Mouse (Mus musculus) ES-Bruce4 (cell line): Measurements from ENCODE around the gene Pck2. TPM values are rescaled to one million over a fixed set of nuclear protein-coding genes. Genes with fewer than 3 reads are reported as not detected.

Source experiments
- H3K27ac ChIP-seq: 2 replicates; pipeline ENCODE4 v1.5.1; 2012; ENCODE audit warnings: low read length, inconsistent platforms; ENCODE audit not compliant: insufficient read depth
- H3K27me3 ChIP-seq: 2 replicates; pipeline ENCODE4 v1.6.1; 2012; ENCODE audit warnings: mild to moderate bottlenecking, low read length, inconsistent platforms; ENCODE audit not compliant: control insufficient read depth, poor library complexity, insufficient read depth, severe bottlenecking
- H3K36me3 ChIP-seq: 2 replicates; pipeline ENCODE4 v1.6.1; 2012; ENCODE audit warnings: inconsistent platforms, mild to moderate bottlenecking, low read length, moderate library complexity; ENCODE audit not compliant: control insufficient read depth, poor library complexity, insufficient read depth, severe bottlenecking
- H3K4me1 ChIP-seq: one replicate; pipeline ENCODE4 v1.8.1; 2011; ENCODE audit warnings: low read length; ENCODE audit not compliant: control insufficient read depth, insufficient read depth
- H3K4me3 ChIP-seq: 2 replicates; pipeline ENCODE4 v1.5.1; 2011; ENCODE audit warnings: low read depth, mild to moderate bottlenecking, low read length
- H3K9ac ChIP-seq: 2 replicates; pipeline ENCODE4 v1.6.1; 2012; ENCODE audit warnings: low read depth, mild to moderate bottlenecking, inconsistent platforms; ENCODE audit not compliant: poor library complexity, severe bottlenecking
- H3K9me3 ChIP-seq: replicated peaks from 2 replicates; pipeline ENCODE4 v1.6.1; 2012; ENCODE audit warnings: mild to moderate bottlenecking, low read length, inconsistent platforms; ENCODE audit not compliant: control insufficient read depth, poor library complexity, insufficient read depth, severe bottlenecking
- CTCF ChIP-seq: IDR thresholded peaks from one replicate; pipeline ENCODE4 v1.8.1; 2011; ENCODE audit warnings: low read depth, low read length
- EP300 ChIP-seq: IDR thresholded peaks from 2 replicates; pipeline ENCODE4 v1.6.1; 2011; ENCODE audit warnings: low read depth, low read length; ENCODE audit not compliant: insufficient read depth
- POLR2A ChIP-seq: IDR thresholded peaks from one replicate; pipeline ENCODE4 v1.8.1; 2011; ENCODE audit warnings: low read length; ENCODE audit not compliant: insufficient read depth
- polyA plus RNA-seq: library from polyadenylated mRNA; stranded (reverse); fragments of >200 nt; gene quantifications from 2 replicates; pipeline ENCODE4 v1.2.4, GENCODE M21; 2011; ENCODE audit warnings: low read depth; ENCODE audit not compliant: missing spikeins, insufficient read depth, insufficient read length

Gene Pck2
- polyA plus RNA-seq, 1 experiment, result 21.2 TPM

DNA sequence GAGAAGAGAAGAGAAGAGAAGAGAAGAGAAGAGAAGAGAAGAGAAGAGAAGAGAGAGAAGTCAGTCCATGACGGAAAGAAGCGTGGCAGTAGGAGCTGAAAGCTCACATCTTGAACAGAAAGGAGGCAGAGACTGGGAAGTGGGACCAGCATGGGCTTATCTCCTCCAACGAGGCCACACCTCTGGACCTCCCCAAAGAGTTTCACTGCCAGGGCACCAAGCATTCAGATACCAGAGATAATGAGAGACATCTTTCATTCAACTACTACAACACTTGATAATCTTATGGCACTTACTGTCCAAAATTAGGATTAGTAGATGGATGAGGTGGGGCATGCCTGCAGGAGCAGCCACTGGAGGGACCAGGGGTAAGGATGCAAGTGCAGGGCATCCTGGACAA is 15.7 kb downstream of the Pck2 start:
- Histone ChIP-seq H3K27ac (no peak overlapping the region), H3K9me3 (no peaks in the 10 kb centered on the region), H3K4me1 (peaks cover 1% of the 10 kb centered on the region), H3K9ac (no peak overlapping the region), H3K27me3 (no peaks in the 10 kb centered on the region), H3K4me3 (no peak overlapping the region), H3K36me3 (no peaks in the 10 kb centered on the region)
- TF ChIP-seq POLR2A (no peak), EP300 (no peak), CTCF (no peak)

GRCm38 (mm10) chr14:55557003-55557402 is 16.9 kb downstream of the Pck2 start:
- H3K4me3 ChIP-seq, result no peak overlapping the region
- no peaks in the 10 kb centered on the region for H3K27me3 ChIP-seq
- peaks cover 1% of the 10 kb centered on the region for H3K4me1 ChIP-seq
- no peak overlapping the region for H3K27ac ChIP-seq
- no peak overlapping the region for H3K9ac ChIP-seq
- H3K36me3 ChIP-seq, result no peaks in the 10 kb centered on the region
- TF ChIP-seq CTCF (peak; percentile 91), POLR2A (no peak), EP300 (0 out of 2 replicates have a peak, but pooled peaks have one; percentile 48)
- H3K9me3 ChIP-seq, result no peaks in the 10 kb centered on the region

DNA sequence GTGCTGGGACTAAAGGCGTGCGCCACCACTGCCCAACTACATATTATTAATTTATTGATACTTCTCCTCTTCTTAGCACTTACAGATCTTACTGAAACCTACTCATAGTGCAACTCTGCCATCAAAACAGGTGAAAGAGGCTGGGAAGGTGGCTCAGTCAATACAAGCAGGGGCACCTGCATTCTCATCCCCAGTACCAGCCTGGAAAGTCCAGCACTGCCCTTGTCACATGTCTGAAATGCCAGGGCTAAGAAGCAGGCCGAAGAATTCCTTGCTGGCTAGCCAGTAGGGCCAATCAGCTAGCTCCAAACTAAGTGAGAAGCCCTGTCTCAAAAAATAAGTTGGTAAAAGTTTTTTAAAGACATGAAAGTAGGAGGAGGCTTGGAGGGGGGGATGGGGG is 17.5 kb downstream of the Pck2 start:
- Histone ChIP-seq H3K4me3 (no peak overlapping the region), H3K36me3 (no peaks in the 10 kb centered on the region), H3K9ac (no peak overlapping the region), H3K27ac (no peak overlapping the region), H3K9me3 (no peaks in the 10 kb centered on the region), H3K27me3 (no peaks in the 10 kb centered on the region), H3K4me1 (peaks cover 1% of the 10 kb centered on the region)
- TF ChIP-seq CTCF (no peak), EP300 (no peak), POLR2A (no peak)

DNA sequence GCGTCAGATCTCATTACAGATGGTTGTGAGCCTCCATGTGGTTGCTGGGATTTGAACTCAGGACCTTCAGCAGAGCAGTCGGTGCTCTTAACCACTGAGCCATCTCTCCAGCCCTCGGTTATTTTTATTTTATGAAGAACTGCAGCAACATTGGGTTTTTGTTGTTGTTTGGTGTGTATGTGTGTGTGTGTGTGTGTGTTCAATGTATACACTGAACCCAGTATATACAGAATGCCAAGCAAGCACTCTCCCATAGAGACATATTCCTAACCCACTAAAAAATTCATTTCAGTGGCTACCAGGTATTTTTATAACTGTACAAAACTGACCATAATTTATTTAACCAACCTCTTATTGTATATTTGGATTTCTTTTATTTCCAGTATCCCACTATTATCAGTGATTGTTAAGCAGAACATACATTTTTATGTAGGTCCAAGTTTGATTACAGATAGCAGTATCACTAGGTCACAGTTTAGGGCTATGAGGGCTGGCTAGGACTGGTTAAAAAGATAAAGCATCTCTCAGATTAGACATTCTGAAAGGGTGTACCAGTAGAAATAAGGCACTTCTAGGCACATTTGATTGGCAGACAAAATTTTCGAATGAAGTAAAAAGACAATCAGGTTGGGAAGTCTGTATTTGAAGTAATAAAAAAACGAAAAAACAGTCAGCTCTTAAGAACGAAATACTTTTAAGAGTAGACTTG is 18.8 kb downstream of the Pck2 start:
- H3K4me1 ChIP-seq, result peaks cover 1% of the 10 kb centered on the region
- no peak for TF ChIP-seq EP300
- TF ChIP-seq CTCF, result no peak
- no peak for TF ChIP-seq POLR2A
- no peaks in the 10 kb centered on the region for H3K36me3 ChIP-seq
- H3K4me3 ChIP-seq, result peak overlapping the region; percentile 22; the same call in 1 of the 2 replicates
- H3K9ac ChIP-seq, result peak overlapping the region; percentile 38
- H3K27ac ChIP-seq, result no peak overlapping the region
- H3K27me3 ChIP-seq, result no peaks in the 10 kb centered on the region
- no peaks in the 10 kb centered on the region for H3K9me3 ChIP-seq

GRCm38 (mm10) chr14:55559799-55560201 is 19.7 kb downstream of the Pck2 start, which contains the start of gene Dcaf11:
Gene Dcaf11, plus strand, starts transcription at chr14:55560006.
- peak within 1 kb of the TSS; percentile 38 for H3K9ac ChIP-seq
- H3K4me3 ChIP-seq, result peak within 1 kb of the TSS; percentile 79
- H3K36me3 ChIP-seq, result no peaks in the 10 kb centered on the region
- H3K27me3 ChIP-seq, result no peaks in the 10 kb centered on the region
- no peaks in the 10 kb centered on the region for H3K4me1 ChIP-seq
- no peaks in the 10 kb centered on the region for H3K9me3 ChIP-seq
- TF ChIP-seq EP300 (0 out of 2 replicates have a peak, but pooled peaks have one; percentile 67), CTCF (no peak), POLR2A (no peak)
- H3K27ac ChIP-seq, result peak within 1 kb of the TSS; percentile 86

DNA sequence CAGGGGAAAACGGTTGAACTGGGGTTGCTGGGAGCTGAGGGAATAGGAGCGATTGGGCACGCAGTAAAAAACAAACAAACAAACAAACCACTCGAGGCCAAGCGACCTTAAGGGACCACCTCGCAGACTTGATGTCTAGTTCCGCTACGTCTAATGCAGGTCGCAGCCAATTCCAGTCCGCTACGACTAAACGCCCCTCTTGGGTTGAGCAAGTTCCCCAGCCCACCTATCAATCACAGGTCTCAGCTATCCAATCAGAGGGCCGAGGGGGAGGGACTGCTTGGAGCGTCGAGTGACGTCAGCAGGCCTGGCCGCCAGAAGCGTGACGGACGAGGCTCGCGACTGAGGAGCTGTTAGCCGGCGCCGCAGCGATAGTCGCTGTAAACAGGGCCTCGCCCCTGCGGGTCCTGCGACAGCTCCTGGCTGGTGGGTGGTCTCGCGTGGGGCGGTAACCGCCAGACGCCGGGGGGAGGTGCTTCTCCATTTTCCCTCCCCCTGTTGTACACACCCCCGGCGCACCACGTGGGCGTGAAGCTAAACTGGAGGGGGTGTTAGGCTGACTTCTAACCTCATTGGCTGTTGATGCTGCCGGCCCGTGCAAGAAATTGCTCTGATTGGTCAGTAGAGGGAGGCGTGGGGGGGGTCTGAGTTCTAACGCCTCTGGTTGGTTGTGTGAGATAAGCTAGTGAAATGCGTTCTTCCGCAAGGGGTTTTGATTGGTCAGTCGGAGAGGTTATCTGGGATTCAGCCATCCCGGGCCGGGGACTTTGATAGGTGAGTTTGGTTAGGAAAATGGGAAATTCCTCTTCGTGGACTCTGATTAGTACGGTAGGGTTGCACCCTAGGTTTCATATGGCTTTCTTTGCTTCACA is 20.4 kb downstream of the Pck2 start, which contains the start of gene A730061H03Rik:
A730061H03Rik (minus strand) TSS at position 205 of the 872 bp plus-strand sequence.
- Histone ChIP-seq H3K9me3 (no peaks in the 10 kb centered on the region), H3K36me3 (peaks cover 3% of the 10 kb centered on the region; the same call in 1 of the 2 replicates), H3K4me1 (no peaks in the 10 kb centered on the region), H3K9ac (peak within 1 kb of the TSS; percentile 38), H3K27me3 (no peaks in the 10 kb centered on the region), H3K4me3 (peak within 1 kb of the TSS; percentile 79), H3K27ac (peak within 1 kb of the TSS; percentile 86)
- TF ChIP-seq CTCF (no peak), EP300 (no peak), POLR2A (peak; percentile 30)
